Mouse (Mus musculus) duodenum, adult 2 months (tissue): ENCODE data around the gene Erc1. TPM values are rescaled to one million over a fixed set of nuclear protein-coding genes. Genes with fewer than 3 reads are reported as not detected.

Experiments used
- polyA plus RNA-seq: library from polyadenylated mRNA; depleted of rRNA; stranded (reverse); fragments of >200 nt; gene quantifications from 2 replicates; pipeline ENCODE4 v1.2.3, GENCODE M21; 2012; ENCODE audit warnings: low replicate concordance; rRNA removed

Erc1 gene
- 2.6 and 3.2 TPM in 2 replicates for polyA plus RNA-seq

GRCm38 (mm10) chr6:119848034-119848695 is at the start of gene Erc1:
TSS of gene Erc1 (minus strand) at chr6:119848167.

DNA sequence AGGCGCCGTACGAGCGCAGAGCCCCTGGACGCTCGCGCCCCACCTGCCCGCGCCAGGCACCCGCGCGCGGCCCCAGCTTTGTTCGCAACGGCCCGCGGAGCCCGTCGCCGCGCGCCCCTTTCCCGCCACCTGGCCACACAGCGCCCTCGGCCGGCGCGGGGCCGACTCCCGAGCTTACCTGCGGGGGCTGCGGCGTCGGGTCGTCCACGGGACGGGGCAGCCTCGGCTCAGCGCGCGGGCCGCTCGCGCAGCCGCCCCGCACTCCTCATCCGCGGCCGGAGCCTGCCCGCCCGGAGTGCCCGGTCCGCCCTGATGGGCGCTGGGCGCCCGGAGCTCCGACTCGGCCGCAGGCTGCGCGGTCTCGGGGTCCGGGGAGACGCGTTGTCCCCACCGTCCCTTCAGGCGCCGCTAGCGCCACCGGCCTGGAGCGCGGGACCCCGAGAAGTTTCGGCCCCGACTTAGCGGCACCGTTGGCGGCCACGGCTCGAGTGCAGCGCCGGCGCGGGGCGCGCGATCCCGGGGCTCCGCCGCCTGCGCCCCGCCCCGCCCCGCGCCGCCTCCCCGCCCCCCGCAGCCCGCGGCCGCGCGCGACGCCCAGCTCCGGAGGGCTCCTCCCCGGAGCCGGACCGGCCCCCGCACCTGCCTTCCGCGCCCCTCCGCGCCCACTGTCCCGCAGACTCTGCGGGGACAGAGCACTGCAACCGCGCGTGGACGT is 304.0 kb downstream of the Erc1 start, which contains the start of gene Wnt5b:
Wnt5b (minus strand) TSS at position 545 of the 715 bp plus-strand sequence.

Other genes with a start within 250 kb of the Erc1 start
- gene Rad52, start 54.5 kb upstream of the Erc1 start, polyA plus RNA-seq: 10.4 and 13.3 TPM in 2 replicates
- 12.0 and 28.2 TPM in 2 replicates for gene Wnk1, start 190.5 kb upstream of the Erc1 start, polyA plus RNA-seq
- 0.28 TPM in 1 of 2 replicates, not detected in the other for gene Ninj2, start 245.2 kb upstream of the Erc1 start, polyA plus RNA-seq